Mouse (Mus musculus): ENCODE results near the gene Zcchc7.

The Zcchc7 gene

GRCm38 (mm10) chr4:44755553-44756133 is at the start of gene Zcchc7:
TSS of gene Zcchc7 (plus strand) at chr4:44755877.
- ChIA-PET POLR2A (interaction anchor here (0.5 to 3.5 kb wide), 103 partner anchors 7 to 1634 kb away, joined by 3 to 25 read pairs (median 4); partner anchors contain the start of genes Zbtb5 (in 2 of the 4), Melk (in 1 of the 4), Tln1 (in 1 of the 4) and Trmo (in 1 of the 4)), CTCF (interaction anchor here in 2 of 4 experiments (0.9 to 1.5 kb wide), 2 partner anchors 86 kb away, joined by 3 to 6 read pairs; no protein-coding TSS in a partner anchor)

DNA sequence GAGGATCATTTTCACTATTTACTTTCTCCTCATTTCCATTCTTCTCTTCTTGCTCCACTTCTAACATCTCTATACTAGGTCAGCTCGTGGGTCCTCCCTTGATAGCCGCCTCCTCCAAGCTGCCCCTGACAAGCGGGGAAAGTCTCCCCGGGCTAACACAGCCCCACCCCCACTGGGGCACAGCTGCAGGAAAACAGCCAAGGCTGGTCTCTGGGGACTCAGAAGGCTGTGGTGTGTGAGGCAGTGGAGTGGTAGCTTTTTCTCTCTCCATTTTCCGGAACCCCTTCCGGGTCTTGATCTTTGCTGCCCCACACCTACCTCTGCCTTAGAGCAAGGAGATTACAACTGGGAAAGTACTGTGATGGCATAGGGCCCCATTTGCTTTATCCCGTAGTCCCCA is 49.7 kb upstream of the Zcchc7 start:
- POLR2A ChIA-PET, result interaction anchor here in 2 of 4 experiments (0.5 to 2.9 kb wide), 3 partner anchors 50 to 451 kb away, joined by 3 to 9 read pairs (median 3); partner anchors contain the start of gene Zcchc7 (in 1 of the 2)
- CTCF ChIA-PET, result no interaction called here

DNA sequence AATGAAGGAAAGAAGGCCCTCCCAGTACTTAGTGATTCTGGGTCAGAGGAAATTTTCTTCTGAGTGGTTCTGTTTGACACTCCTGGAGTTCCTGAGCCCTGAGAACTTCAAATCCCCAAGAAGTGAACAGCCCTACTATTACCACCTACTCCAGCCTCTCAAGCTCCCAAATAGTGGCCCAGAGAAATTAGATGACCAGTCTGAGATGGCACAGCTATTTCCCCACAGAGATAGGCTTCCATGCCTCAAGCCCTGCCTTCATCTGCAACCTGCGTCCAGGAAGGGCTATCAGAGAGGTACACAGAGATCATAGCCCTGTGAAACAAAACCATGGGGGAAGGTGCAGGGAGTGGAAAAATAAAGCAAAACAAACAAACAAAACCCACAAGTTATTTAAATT is 48.8 kb upstream of the Zcchc7 start:
- ChIA-PET CTCF (no interaction called here), POLR2A (interaction anchor here in 2 of 4 experiments (1.3 to 2.9 kb wide), 2 partner anchors 49 kb away, joined by 3 to 9 read pairs; partner anchors contain the start of gene Zcchc7 (in 1 of the 2))

DNA sequence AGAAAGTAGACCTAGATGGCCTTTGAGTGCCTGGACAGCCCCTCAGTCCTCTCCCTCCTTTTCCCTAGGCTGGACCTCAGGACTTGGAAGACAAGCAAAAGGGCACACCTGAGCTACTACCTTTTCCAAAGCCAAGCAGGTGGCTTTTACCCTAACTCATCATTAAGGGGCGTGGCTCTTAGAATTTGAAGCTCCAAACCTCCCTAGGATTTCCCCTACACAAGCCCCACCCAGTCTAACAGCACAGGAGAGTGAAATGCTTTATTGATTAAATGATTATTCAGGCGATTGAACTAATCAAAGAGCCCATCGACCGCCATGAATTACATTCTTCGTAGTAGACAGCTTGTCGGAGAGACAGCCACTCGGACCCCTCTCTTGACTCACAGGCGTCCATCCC is 47.4 kb upstream of the Zcchc7 start:
- CTCF ChIA-PET, result interaction anchor here in 1 of 4 experiments (0.6 kb wide), 1 partner anchor 50 kb away, joined by 4 read pairs; no protein-coding TSS in a partner anchor
- POLR2A ChIA-PET, result interaction anchor here in 1 of 4 experiments (1.0 kb wide), 1 partner anchor 48 kb away, joined by 5 read pairs; the partner anchor contains the start of gene Zcchc7

DNA sequence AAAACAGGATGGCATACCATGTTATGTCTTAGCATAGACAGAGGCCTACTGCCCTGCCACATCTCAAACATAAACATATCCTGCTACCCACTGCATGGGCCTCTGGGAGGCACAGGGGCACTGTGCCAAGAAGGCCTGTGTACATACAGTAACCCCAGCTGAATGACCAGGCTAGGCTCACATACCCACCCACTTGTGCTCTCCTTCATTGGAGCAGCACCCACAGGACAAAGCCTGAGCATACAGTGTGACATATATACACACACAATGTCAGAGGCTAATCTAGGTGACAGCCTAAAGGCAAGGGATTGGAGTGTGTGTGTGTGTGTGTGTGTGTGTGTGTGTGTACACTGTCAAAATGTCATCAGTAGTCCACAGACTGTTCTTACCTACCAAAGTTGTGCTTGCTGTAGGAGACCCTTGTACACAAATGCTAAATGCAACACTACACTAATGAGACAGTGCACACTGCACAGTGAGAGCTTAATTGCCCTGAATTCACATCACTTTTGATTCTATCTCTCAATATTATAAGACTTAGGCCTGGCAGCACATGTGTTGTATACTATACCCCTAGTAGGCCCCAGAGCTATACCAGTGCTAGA is 46.5 kb upstream of the Zcchc7 start:
- ChIA-PET CTCF (interaction anchor here in 1 of 4 experiments (0.6 kb wide), 1 partner anchor 145 kb away, joined by 3 read pairs; no protein-coding TSS in a partner anchor), POLR2A (no interaction called here)

DNA sequence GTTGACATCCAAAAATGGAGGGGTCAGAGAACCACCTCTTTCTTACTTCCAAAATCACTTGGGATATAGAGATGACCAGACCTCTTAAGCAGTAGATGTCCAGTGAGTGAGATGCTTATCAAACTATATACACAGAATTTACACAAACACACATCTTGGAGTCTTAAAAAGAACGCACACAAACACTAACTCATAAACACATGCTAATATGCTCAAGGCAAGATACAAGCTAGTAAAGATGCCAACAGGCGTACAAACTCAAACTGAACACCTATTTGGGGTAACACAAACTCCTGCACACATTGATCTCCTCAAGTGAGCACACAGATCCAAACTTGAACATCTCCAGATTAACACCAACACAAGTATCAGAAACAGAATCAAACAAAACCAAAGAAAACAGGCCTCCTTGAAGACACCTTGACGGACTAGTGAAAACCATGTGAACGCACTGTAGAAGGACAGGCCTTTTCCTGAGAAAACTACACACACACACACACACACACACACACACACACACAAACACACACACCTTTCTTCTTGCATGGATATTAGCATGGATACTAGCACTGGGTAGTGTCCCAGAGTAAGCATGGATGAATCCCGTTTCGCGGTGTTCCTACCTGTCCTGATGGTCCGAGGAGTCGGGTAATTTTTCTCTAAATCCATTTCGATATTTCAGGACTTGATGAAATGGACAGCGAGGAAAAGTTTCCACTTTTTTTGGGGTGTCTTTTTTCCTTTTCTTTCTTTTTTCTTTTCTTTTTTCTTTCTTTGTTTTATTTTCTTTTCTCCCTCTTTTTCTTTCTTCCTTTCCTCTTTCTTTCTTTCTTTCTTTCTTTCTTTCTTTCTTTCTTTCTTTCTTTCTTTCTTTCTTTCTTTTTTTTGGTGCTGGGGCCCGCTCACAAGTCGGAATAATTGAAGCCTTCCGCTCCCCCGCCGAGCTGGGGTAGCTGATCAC is 45.7 kb upstream of the Zcchc7 start, which contains the start of gene Pax5:
TSS of gene Pax5 (minus strand) at position 748 of the 961 bp plus-strand sequence.
- POLR2A ChIA-PET, result interaction anchor here in 1 of 4 experiments (0.5 to 4.5 kb wide), 4 partner anchors 8 to 166 kb away, joined by 3 to 20 read pairs (median 6); no protein-coding TSS in a partner anchor

GRCm38 (mm10) chr4:44710701-44711097 is 45.0 kb upstream of the Zcchc7 start:
- POLR2A ChIA-PET, result interaction anchor here in 1 of 4 experiments (0.7 to 4.5 kb wide), 4 partner anchors 8 to 45 kb away, joined by 3 to 20 read pairs (median 10); partner anchors contain the start of gene Zcchc7

More for the DNA sequence above, 45.7 kb upstream of the Zcchc7 start, which contains the start of gene Pax5:
- CTCF ChIA-PET, result no interaction called here

GRCm38 (mm10) chr4:44711136-44711900 is 44.4 kb upstream of the Zcchc7 start:
- ChIA-PET POLR2A (interaction anchor here (0.7 to 4.5 kb wide), 9 partner anchors 9 to 699 kb away, joined by 3 to 20 read pairs (median 6); partner anchors contain the start of genes Zbtb5 (in 1 of the 4) and Zcchc7 (in 1 of the 4)), CTCF (interaction anchor here in 1 of 4 experiments (0.5 kb wide), 1 partner anchor 303 kb away, joined by 3 read pairs; no protein-coding TSS in a partner anchor)

More at GRCm38 (mm10) chr4:44710701-44711097, 45.0 kb upstream of the Zcchc7 start:
- CTCF ChIA-PET, result no interaction called here

GRCm38 (mm10) chr4:44712051-44712700 is 43.5 kb upstream of the Zcchc7 start:
- CTCF ChIA-PET, result interaction anchor here in 1 of 4 experiments (2.1 kb wide), 1 partner anchor 8 kb away, joined by 9 read pairs; no protein-coding TSS in a partner anchor
- POLR2A ChIA-PET, result interaction anchor here (0.9 to 4.5 kb wide), 10 partner anchors 8 to 700 kb away, joined by 3 to 20 read pairs (median 4); partner anchors contain the start of genes Zbtb5 (in 1 of the 4) and Zcchc7 (in 1 of the 4)

DNA sequence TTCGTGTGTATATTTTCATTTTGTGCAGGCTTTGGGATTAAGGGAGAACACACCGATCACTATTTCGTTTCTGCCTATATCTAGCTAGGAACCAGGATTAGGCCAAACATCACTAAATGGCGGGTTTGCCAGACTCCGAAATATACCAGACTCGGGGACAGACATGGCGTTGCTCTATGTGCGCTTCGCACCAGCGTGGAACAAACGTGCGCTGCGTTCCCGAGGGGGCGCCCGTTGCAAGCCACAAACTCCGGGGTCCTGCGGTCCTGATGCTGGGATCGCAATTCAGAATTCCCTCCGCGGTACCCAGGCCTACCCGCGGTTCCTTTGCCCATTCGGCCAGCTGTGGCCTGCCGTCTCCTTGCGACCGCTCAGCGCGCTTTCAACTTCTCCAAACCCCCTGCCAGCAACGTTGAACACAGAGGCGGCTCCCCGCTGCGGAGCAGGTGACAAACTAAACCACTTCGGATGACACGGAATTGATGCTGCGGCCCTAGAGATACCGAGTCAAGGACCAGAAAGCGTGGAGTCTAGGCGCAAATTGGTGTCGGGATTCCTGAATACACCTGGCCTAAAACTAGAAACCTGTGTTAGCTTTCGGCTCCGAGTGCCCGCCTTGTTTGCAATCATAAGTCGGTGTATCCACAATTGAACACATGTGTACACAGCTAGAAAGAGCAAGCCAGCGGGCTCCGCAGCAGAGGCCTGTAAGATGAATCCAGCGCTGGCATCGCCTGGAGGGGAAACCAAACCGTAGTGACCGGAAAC is 42.7 kb upstream of the Zcchc7 start:
- CTCF ChIA-PET, result interaction anchor here in 2 of 4 experiments (0.9 to 2.1 kb wide), 2 partner anchors 8 to 9 kb away, joined by 3 to 9 read pairs; no protein-coding TSS in a partner anchor
- POLR2A ChIA-PET, result interaction anchor here (0.6 to 4.5 kb wide), 14 partner anchors 8 to 701 kb away, joined by 3 to 20 read pairs (median 6); partner anchors contain the start of gene Zcchc7 (in 3 of the 4)

- CTCF ChIA-PET, result interaction anchor here in 2 of 4 experiments (0.9 to 2.1 kb wide), 3 partner anchors 9 to 311 kb away, joined by 3 to 9 read pairs (median 3); no protein-coding TSS in a partner anchor
- POLR2A ChIA-PET, result interaction anchor here (0.5 to 4.5 kb wide), 10 partner anchors 9 to 310 kb away, joined by 3 to 20 read pairs (median 8); partner anchors contain the start of gene Zcchc7 (in 3 of the 4)
Observed at GRCm38 (mm10) chr4:44713554-44714051, 42.1 kb upstream of the Zcchc7 start.

- CTCF ChIA-PET, result interaction anchor here in 2 of 4 experiments (0.9 to 2.1 kb wide), 3 partner anchors 10 to 311 kb away, joined by 3 to 9 read pairs (median 3); no protein-coding TSS in a partner anchor
Observed at GRCm38 (mm10) chr4:44714111-44714621, 41.5 kb upstream of the Zcchc7 start.

DNA sequence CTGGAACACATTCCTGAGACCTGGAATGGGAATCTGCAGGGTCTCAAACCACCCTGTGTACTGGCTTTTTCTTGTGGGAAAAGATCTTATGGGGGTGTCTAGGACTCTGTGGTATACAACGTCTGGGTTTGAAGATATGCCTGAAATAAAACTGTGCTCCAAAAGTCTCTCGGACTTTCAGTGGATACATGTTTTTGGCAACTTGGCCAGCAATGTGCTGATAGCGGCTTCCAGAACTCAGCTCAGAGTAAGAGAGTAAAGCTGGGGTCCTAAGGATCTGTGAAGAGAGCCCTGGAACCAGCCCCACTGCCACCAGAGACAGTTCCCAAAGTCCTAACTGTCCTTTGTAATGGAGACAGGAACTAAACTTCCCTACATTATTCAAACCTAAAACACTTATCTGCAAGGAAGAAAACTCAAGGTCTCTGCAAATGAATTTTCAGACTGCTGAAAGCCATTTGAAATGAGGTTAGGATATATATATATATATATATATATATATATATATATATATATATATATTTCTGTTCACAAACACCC is 40.0 kb upstream of the Zcchc7 start:
- CTCF ChIA-PET, result no interaction called here
- POLR2A ChIA-PET, result interaction anchor here in 1 of 4 experiments (0.8 kb wide), 1 partner anchor 11 kb away, joined by 3 read pairs; no protein-coding TSS in a partner anchor

More at GRCm38 (mm10) chr4:44714111-44714621, 41.5 kb upstream of the Zcchc7 start:
- POLR2A ChIA-PET, result interaction anchor here (0.5 to 4.5 kb wide), 9 partner anchors 9 to 954 kb away, joined by 3 to 20 read pairs (median 9); partner anchors contain the start of gene Zcchc7 (in 3 of the 4)

DNA sequence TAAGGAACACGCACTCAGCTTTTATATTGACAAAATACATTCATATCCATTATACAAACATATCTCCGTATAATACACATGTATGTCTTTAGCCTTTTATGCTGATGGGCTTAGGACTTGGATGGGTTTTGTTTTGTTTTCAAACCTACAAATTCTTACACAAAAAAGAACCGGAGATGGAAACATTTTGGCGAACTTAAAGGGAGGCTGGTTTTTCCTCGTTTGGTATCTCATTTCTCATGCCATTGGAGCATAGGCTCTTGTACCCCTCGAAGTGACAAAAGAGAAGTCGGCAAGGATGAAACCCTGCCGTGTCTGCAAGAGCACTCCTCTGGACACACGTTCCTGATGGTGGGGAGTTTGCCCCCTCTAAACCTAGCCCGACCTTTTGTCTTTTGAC is 39.3 kb upstream of the Zcchc7 start:
- ChIA-PET CTCF (no interaction called here), POLR2A (interaction anchor here in 2 of 4 experiments (0.6 to 1.5 kb wide), 2 partner anchors 39 to 125 kb away, joined by 5 to 6 read pairs; partner anchors contain the start of gene Zcchc7 (in 1 of the 2))

- POLR2A ChIA-PET, result interaction anchor here in 2 of 4 experiments (1.4 to 1.5 kb wide), 2 partner anchors 38 to 39 kb away, joined by 4 to 6 read pairs; partner anchors contain the start of gene Zcchc7 (in 1 of the 2)
- CTCF ChIA-PET, result no interaction called here
Observed at GRCm38 (mm10) chr4:44717676-44718075, 38.0 kb upstream of the Zcchc7 start.
